Mouse (Mus musculus) kidney, adult 2 months (tissue): ENCODE data around the gene 1700016H13Rik. TPM values are rescaled to one million over a fixed set of nuclear protein-coding genes. Genes with fewer than 3 reads are reported as not detected.
A peak's percentile ranks its signal among the peaks of the same experiment; 100 is the strongest.

ENCODE experiments used
- DNase-seq: peaks from one replicate; pipeline ENCODE4 v3.0.0; 2021
- H3K27ac ChIP-seq: fragments of 200-500 bp; 2 replicates; pipeline ENCODE4 v1.5.1; 2012; ENCODE audit warnings: low read depth, low read length, control low read depth, inconsistent platforms; ENCODE audit not compliant: insufficient read depth
- H3K27me3 ChIP-seq: fragments of 200-500 bp; replicated peaks from 2 replicates; pipeline ENCODE4 v1.6.1; 2012; ENCODE audit warnings: mild to moderate bottlenecking, moderate library complexity, low read length, inconsistent platforms; ENCODE audit not compliant: control insufficient read depth, insufficient read depth
- H3K36me3 ChIP-seq: fragments of 200-500 bp; 2 replicates; pipeline ENCODE4 v1.6.1; 2012; ENCODE audit warnings: mild to moderate bottlenecking, moderate library complexity, low read length, inconsistent platforms; ENCODE audit not compliant: control insufficient read depth, insufficient read depth
- H3K4me1 ChIP-seq: fragments of 200-500 bp; 2 replicates; pipeline ENCODE4 v1.6.1; 2011; ENCODE audit warnings: low read length; ENCODE audit not compliant: control insufficient read depth, insufficient read depth
- H3K4me3 ChIP-seq: fragments of 200-500 bp; 2 replicates; pipeline ENCODE4 v1.5.1; 2011; ENCODE audit warnings: mild to moderate bottlenecking, low read depth, low read length, control low read depth; ENCODE audit not compliant: insufficient read depth
- CTCF ChIP-seq: fragments of 200-500 bp; conservative IDR thresholded peaks from 2 replicates; pipeline ENCODE4 v1.5.1; 2011; ENCODE audit warnings: low read depth, mild to moderate bottlenecking, control low read depth, low read length, moderate library complexity, mixed read lengths; ENCODE audit not compliant: insufficient read depth, insufficient read length
- POLR2A ChIP-seq: fragments of 200-500 bp; IDR thresholded peaks from one replicate; pipeline ENCODE4 v1.6.1; 2011; ENCODE audit warnings: low read depth, low read length, control low read depth
- whole genome bisulfite sequencing: fragments of 180-500 bp; shearing (Covaris S2); methylation state at CpG from one replicate; pipeline ENCODE4 v1.1.7; 2018; 5-methylcytosine and 5-hydroxymethylcytosine counted together
- polyA plus RNA-seq: library from polyadenylated mRNA; depleted of rRNA; stranded (reverse); fragments of >200 nt; gene quantifications from 2 replicates; pipeline ENCODE4 v1.2.3, GENCODE M21; 2012

Gene 1700016H13Rik
- polyA plus RNA-seq, 1 experiment, result not detected

GRCm38 (mm10) chr5:103697875-103698491 lies 42.2 kb upstream of the 1700016H13Rik start:
- H3K4me3 ChIP-seq, result no peak overlapping the region
- H3K27ac ChIP-seq, result no peak overlapping the region
- no peaks in the 10 kb centered on the region for H3K36me3 ChIP-seq
- TF ChIP-seq CTCF (no peak), POLR2A (no peak)
- no peaks in the 10 kb centered on the region for H3K27me3 ChIP-seq
- peaks cover 6% of the 10 kb centered on the region for H3K4me1 ChIP-seq
- 64% methylated on average over 5 of the region's 5 CpGs for WGBS
- peak; percentile 19 for DNase-seq

GRCm38 (mm10) chr5:103694094-103694493 lies 38.3 kb upstream of the 1700016H13Rik start:
- no peak for DNase-seq
- H3K27ac ChIP-seq, result no peak overlapping the region
- no peak overlapping the region for H3K4me3 ChIP-seq
- TF ChIP-seq CTCF, result no peak
- TF ChIP-seq POLR2A, result no peak
- H3K4me1 ChIP-seq, result peaks cover 6% of the 10 kb centered on the region
- H3K27me3 ChIP-seq, result no peaks in the 10 kb centered on the region
- H3K36me3 ChIP-seq, result no peaks in the 10 kb centered on the region
- WGBS, result 56% methylated on average over 6 of the region's 6 CpGs

- Histone ChIP-seq H3K4me3 (peak overlapping the region; percentile 93), H3K27me3 (no peaks in the 10 kb centered on the region), H3K27ac (peak overlapping the region; percentile 89), H3K4me1 (peaks cover 5% of the 10 kb centered on the region), H3K36me3 (no peaks in the 10 kb centered on the region)
- peak; percentile 72 for DNase-seq
- TF ChIP-seq CTCF (no peak), POLR2A (no peak)
- WGBS, result under 1% methylated on average over 28 of the region's 28 CpGs
These were observed 37.3 kb upstream of the 1700016H13Rik start for GRCm38 (mm10) chr5:103693041-103693641.

DNA sequence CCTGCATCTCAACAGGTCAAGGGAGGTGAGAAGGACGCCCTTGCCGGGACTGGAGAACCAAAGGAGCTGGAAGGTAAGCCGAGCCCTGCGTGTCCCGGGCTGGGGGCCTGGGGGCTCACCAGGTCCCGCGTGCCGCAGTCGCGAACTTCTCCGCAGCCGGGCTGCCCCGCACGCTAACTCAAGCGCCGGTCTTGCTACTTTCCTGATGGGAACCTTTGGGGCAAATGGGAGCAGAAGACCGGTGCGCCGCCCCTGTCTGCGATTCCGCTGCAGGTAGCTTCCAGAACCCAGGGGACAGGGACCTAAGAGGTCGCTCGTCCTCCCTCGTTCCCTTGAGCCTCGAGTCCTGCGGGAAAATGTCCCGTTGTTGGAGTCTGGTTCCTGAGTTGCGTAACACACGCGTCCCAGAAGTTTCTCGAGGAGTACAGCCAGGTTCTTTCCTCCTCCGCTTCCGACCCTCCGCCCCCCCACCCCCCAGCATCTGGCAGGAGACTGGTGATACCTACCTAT lies 36.8 kb upstream of the 1700016H13Rik start:
- Histone ChIP-seq H3K36me3 (no peaks in the 10 kb centered on the region), H3K4me1 (peaks cover 2% of the 10 kb centered on the region; the same call in 1 of the 2 replicates), H3K27me3 (no peaks in the 10 kb centered on the region), H3K27ac (peak overlapping the region; percentile 89), H3K4me3 (peak overlapping the region; percentile 93)
- DNase-seq, result peak; percentile 62
- under 1% methylated on average over 34 of the region's 34 CpGs for WGBS
- TF ChIP-seq CTCF, result no peak

- TF ChIP-seq CTCF (no peak), POLR2A (peak; percentile 92)
- peak within 1 kb of the TSS; percentile 89 for H3K27ac ChIP-seq
- no peaks in the 10 kb centered on the region; the same call in 1 of the 2 replicates for H3K4me1 ChIP-seq
- H3K36me3 ChIP-seq, result no peaks in the 10 kb centered on the region
- DNase-seq, result peak; percentile 95
- H3K27me3 ChIP-seq, result no peaks in the 10 kb centered on the region
- 1% methylated on average over 48 of the region's 50 CpGs for WGBS
- peak within 1 kb of the TSS; percentile 93 for H3K4me3 ChIP-seq
These were observed 36.1 kb upstream of the 1700016H13Rik start, which contains the start of gene Aff1 for GRCm38 (mm10) chr5:103691624-103692530. Aff1 (plus strand) TSS chr5:103692374.

- Histone ChIP-seq H3K4me1 (no peaks in the 10 kb centered on the region; the same call in 1 of the 2 replicates), H3K36me3 (no peaks in the 10 kb centered on the region), H3K4me3 (no peak overlapping the region), H3K27me3 (no peaks in the 10 kb centered on the region), H3K27ac (no peak overlapping the region)
- DNase-seq, result no peak
- TF ChIP-seq CTCF (no peak), POLR2A (no peak)
These were observed 35.4 kb upstream of the 1700016H13Rik start for GRCm38 (mm10) chr5:103691171-103691570.
